Mouse (Mus musculus): ENCODE measurements around the gene Gm9844.
"Not testable (repeated sequence)": the region's sequence is repeated elsewhere in the genome, so short reads cannot be mapped to it uniquely, and the experiment has no call there.

The Gm9844 gene

DNA sequence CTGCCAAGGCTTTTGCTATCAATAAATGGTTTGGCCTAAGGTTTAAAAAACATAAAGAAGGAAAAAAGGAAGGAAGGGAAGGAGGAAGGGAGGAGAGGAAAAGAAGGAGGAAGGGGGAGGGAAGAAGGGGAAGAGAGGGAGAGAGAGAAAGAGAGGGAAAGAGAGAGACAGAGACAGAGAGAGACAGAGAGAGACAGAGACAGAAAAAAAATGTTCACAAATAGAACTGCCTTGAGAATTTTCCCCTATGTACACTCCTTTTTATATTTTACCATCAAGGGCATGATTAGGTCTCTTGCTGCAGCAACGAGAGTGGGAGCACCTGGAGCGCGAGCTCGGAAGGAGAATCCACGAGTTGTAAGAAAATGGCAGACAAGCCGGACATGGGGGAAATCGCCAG is at the start of gene Gm9844:
Gm9844 (plus strand) TSS at position 301 of the 400 bp plus-strand sequence.
- no peak for DNase-seq (ENCODE audit: low spot score in 2 of 2)

DNA sequence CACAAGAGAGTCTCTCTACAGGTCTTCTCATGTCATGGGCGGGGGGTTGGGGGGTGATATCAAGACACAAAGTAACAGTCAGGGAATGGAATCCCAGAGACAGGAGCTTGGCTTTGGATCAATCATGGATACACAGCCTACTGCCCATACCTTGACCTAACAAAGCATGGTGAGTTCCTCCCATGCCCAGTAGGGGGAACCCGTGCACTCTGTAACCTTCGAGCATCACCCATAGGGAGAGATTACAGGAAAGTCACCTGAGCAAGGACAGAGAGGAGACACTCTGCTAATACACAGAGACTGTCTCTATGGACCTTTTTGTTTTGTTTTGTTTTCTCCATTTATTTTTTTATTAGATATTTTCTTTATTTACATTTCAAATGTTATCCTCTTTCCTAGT is 44.5 kb upstream of the Gm9844 start:
- DNase-seq (ENCODE audit: low spot score in 2 of 2): peak; percentile 38 to 64

DNA sequence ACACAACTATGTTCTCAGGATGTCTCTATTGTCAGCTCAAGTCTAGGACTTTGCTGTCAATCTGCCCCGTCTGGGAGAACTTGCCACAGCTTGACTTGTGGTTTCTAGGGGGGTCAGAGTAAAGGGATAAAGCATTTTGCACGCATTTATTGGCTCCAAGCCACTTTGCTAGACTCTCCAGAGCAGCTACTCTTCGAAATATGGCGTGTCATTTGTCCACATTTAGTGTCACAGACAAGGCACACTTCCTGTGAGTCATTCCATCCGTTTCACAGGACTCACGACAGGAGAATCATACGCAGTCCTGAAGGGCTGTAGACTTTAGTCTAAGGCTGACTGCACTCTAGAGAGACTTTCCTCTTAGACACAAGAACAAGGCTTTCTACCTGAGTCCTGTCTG is 37.6 kb upstream of the Gm9844 start:
- DNase-seq (ENCODE audit: low spot score in 2 of 2): no peak

DNA sequence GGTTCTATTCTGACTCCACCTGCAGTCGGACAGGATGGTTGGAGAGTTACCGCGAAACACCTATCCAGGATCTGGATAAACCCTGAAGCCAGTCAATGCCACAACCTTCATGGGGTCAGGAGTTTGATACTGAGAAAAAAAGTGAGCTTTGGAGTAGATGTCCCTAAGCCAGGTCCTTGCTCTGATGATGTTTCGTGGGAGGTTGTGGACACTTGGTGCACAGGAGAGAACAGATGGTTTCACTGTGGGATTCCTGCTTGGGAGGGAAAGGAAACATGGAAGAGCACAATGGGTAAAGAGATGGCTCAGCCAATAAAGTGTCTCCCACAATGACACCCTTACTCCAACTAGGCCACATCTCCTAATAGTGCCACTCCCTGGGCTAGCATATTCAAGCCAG is 34.8 kb upstream of the Gm9844 start:
- no peak for DNase-seq (ENCODE audit: low spot score in 2 of 2)

DNA sequence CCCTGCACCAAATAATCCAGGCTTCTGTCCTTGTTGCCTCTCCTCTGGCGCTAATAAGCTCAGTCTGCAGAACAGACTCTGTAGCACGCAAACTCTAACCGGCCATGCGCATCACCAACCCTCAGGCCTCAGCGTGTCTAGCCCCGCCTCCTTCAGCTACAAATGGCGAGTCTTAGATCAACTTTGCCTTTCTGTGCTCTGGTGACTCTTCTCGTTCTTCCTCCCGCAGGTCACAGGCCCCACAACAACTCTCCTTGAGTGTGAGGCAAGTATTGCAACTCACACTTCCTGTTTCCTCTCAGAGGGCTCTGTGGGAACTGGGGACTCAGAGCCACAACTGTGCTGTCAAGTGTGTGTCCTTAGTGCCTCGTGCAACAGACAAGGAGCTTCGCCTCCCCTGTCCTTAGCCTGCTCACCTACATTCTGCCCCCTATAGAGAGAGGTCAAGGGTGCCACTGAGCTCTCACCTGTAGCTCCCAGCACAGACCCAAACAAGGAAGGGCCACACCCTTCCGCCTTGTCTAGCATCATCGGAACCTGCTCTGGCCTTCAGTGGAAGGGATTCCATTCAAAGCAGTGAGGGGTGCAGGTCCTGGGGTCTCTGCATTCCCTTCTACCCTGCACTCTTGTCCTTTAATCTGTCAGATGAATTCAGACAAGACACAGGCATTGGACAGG is 23.1 kb upstream of the Gm9844 start:
- not testable (repeated sequence) for DNase-seq (ENCODE audit: low spot score in 2 of 2)

DNA sequence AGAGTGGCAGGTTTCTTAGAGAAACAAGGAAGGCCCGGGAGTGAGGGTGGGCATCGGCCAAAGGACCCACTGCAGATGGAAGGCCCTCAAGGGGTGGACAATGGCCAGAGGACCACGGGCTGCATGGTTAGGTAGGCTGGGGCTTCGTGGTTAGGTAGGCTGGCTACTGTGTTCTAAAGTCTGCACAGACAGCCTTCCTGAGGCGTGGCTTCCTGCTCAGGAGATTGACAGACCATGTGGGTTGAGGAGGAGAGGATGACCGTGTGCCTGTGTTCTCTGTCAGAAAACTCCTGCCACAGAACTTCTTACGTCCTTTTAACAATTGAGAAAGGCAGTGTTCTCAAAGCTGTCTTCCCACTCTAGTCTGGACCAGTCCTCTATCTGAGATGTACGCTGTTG is 22.6 kb upstream of the Gm9844 start:
- no peak for DNase-seq (ENCODE audit: low spot score in 2 of 2)

DNA sequence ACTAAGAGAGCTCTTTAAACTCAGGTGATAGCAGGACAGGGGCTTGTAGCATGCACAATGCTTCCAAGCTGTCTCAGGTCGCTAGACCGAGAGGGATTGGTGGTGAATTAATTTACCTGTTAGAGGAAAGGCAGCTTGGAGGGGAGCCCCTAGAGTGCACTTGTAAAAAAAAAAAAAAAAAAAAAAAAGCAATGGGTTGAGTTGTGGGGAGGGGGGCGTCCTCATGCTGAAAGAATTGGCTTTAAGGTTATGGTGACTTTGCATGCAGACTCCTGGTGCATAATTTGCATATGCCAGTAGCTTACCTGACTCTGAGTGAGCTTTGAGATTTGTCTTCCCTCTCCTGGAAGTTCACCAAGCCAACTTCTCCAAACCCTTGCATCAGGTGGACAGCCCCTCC is 21.7 kb upstream of the Gm9844 start:
- no peak for DNase-seq (ENCODE audit: low spot score in 2 of 2)

DNA sequence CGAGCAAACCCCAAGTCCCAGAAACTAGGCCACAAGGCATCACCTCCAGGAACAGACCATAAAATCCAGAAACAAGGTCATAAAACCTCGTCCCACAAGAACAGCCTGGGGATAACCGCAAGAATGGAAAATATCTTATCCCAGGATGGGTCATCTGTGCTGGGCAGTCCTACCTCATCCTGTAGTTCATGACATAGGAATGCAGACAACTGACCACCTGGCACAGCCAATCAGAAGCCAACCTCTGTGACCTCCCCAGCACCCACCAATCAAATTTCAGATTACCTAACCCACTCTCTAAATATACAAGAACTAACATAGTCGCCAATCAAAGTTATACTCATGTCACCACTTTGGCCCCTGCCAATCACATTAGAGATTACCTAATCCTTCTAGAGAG is 21.0 kb upstream of the Gm9844 start:
- no peak for DNase-seq (ENCODE audit: low spot score in 2 of 2)

DNA sequence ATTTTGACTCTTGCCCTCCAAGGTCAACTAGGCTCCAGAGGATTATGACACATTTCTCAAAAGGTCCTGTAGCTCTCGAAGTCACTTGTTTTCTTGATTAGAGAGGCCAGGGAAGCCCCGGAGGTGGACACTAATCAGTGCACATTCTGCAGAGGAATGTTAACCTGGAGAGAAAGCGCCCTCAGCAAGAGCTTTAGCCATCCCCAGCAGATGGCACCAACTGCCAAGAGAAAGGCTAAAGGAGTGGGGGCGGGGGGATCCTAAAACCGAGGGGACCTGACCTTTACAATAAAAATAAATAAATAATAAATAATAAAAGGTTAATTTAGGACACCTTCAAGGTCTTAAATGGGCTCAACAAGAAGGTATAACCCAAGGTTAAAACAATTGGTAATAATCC is 17.9 kb upstream of the Gm9844 start:
- no peak for DNase-seq (ENCODE audit: low spot score in 2 of 2)

DNA sequence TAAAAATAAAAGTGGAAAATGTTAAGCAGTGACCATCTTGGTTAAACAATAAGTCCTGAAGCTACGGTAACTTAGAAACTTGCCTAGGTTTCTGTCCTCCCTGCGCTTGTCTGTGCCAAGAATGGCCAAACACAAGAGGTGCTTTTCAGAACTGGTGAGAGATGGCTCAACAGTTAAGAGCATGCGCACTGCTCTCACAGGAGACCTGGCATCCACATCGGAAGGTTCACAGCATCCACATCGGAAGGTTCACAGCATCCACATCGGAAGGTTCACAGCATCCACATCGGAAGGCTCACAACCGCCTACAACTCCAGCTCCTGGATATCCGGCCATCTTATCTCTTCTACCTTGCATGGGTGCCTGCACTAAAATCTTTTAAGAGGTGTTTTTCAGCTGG is 16.8 kb upstream of the Gm9844 start:
- DNase-seq (ENCODE audit: low spot score in 2 of 2): no peak

DNA sequence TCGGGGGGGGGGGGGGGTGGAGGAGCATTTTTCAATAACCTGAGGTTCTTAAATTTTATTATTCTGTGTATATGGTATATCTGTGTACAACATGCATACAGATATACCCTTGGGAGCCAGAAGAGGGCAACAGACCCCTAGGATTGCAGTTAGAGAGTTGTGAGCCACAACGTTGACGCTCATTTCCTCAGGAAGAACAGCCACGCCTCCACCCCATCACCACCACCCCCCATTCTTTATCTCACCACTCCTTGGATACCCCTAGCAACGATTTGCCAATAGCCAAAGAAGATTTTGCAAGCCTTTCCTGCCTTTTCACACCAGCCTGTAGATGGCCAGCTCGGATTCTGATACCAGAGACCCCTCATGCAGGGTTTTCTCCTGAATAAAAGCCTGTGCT is 16.3 kb upstream of the Gm9844 start:
- DNase-seq (ENCODE audit: low spot score in 2 of 2): no peak

DNA sequence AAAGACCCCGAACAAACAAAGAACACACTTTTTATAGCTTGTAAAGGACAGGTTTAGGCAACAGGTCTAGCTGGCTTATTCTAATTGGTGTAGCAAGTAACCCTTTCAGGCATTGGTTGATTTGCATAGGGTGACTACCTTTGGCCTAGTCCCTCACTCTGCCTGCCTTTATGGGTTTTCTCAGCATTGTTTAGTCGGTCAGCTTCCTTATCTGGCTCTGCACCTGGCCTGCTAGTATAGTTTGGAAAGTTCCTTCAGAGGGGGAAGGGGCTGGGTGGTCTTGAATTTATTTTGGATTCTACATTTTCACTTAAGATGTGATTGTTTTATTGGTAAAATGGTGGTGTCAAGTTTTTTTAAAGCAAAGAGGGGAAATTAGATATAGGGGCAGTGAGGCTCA is 15.4 kb upstream of the Gm9844 start:
- not testable (repeated sequence) for DNase-seq (ENCODE audit: low spot score in 2 of 2)

DNA sequence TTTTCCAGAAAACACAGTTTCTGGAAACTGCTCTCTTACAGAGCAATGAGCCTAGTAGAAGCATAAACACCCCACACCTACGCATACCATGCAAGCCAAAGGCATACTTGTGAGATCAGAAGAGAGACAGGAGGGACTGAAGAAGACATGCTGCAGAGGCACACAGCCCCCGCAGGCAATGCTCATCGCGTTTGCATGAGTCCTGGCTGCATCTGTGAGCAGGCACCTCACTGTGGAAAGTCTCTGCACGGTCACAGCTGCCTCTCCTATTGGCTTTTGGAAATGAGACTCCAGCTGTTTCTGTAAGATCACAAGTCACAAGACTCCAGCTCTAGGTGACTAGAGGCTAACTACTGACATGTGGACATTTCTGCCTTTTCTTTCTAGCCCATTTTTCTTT is 11.9 kb upstream of the Gm9844 start:
- DNase-seq (ENCODE audit: low spot score in 2 of 2): peak; percentile 14 to 46

DNA sequence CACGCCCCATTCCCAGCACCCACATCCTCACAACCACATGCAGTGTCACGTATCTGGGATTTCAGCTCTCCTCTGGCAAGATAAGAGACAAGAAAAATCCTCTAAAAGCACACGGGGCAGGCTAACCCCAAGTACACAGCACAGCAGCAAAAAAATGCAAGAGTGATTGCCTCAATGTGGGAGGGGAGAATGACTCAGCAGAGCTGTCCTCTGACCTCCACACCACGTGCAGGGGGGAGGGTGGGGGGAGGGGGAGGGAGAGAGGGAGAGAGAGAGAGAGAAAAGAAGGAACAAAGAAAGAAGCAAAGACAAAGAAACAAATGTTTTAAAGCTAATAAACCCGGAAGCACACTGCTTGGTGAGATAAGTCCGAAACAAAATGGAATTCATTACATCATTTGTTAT is 11.1 kb upstream of the Gm9844 start:
- no peak for DNase-seq (ENCODE audit: low spot score in 2 of 2)

DNA sequence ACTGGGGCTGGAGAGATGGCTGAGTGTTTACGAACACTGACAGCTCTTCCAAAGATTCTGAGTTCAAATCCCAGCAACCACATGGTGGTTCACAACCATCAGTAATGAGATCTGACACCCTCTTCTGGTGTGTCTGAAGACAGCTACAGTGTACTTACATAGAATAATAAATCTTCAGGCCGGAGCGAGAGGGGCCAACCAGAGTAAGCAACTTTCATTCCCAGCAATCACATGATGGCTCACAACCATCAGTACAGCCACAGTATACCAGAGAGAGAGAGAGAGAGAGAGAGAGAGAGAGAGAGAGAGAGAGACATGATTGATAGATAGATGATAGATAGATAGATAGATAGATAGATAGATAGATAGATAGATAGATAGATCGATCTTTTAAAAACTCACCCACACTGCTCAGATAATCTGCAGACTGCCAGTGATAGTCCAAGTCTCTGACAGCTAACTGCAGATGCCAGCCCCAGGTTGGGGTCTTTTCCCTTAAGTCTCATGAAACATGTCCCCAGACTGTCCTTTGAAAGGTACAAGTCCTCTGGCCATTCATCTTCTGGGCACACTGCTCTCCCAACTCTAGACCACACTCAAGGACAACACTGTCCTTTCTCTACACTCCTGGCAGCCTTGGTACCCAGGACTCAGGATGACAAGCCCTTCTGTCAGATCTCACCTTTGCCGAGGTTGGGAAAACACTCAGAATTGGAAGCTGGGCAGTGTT is 10.3 kb upstream of the Gm9844 start:
- no peak for DNase-seq (ENCODE audit: low spot score in 2 of 2)

DNA sequence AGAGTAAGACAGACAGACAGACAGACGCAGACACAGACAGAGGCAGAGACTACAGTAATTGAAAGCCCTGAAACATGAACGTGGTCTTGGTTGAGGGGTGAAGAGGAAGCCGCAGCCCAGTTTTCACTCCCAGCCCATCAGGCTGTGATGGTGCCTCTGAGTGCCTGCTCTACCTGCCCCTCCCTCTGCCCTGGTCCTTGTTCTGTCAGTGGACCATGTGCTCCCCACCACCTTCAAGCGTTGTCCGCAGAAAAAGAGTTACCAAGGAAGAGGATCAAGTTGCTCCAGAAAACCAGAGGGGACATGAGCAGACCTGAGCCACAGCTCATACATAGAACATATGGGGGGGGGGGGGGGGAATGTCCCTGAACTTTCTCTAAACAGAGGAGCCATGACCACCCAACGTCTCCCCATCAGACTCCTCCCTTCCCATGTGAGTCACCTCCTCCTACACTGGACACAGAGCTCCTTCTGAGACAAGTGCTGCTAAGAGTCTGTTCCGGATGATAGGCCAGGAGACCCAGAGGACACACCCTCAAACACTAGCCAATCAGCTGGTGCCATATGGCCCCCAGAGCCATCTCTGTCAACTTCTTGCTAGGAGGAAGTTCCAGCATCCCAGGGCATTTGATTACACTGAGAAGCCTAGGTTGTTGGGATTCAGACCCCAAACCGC is 9.3 kb upstream of the Gm9844 start:
- DNase-seq (ENCODE audit: low spot score in 2 of 2): no peak

DNA sequence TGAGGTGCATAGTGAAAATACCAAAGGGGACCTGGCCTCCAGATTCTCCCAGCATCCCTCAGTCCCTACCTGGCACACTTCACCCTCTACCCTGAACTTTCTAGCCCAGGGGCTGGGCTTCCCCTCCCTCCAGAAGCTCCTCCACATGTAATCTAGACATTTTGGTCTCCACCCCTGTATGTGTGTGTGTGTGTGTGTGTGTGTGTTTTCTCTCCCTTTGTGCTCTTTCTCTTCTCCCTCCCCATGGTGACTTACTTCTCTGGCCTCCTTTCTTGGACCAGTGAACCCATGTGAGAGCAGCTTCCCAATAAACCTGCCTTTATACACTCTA is 8.8 kb upstream of the Gm9844 start:
- DNase-seq (ENCODE audit: low spot score in 2 of 2): no peak

DNA sequence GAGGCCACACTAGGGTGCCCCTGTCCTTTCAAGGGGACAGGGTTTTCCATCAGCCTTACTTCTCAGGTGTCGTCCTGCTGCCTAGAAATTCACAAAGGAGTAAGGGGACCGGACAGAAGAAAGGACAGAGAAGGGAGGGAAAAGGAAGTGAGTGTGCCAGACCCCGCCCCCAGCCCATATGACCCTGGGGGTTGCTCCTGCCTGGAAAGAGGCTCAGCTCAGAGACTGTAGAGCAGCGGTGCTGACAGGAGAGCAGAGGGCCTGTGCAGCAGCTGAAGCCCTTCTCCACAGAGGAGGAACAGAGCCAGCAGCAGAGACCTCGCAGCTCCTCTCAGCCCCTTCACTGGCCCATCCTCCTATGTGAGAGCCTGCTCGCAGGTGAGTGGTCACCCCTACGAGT is 8.3 kb upstream of the Gm9844 start:
- DNase-seq (ENCODE audit: low spot score in 2 of 2): no peak

DNA sequence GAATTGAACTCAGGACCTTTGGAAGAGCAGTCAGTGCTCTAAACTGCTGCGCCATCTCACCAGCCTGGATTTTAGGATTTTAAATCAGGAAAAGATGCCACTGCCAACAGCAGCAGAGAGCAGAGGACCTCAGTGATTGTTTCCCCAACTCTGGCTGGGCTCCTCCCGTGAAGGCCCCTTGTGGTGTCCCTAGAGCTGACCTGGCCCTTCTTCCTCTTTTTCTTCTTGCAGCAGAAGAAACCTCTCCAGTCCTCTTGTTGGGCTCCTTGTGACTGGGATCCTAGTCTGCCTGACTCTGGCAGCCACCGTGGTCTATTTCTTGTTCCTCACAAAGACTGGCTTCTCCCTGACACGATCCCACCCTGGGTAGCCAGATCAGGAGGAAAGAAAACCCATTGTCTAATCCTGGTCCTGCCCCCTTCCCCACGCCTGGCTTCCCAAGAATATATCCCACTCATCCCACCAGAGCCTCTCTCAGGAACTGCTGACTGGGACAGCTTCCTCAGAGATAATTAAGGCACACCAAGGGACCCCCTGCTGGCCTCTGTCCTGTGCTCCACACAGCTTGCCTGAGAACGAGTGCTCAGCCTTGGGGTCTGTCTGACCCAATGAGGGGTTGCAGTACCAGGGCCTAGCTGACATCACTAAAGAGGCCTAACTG is 5.4 kb upstream of the Gm9844 start:
- DNase-seq (ENCODE audit: low spot score in 2 of 2): no peak

DNA sequence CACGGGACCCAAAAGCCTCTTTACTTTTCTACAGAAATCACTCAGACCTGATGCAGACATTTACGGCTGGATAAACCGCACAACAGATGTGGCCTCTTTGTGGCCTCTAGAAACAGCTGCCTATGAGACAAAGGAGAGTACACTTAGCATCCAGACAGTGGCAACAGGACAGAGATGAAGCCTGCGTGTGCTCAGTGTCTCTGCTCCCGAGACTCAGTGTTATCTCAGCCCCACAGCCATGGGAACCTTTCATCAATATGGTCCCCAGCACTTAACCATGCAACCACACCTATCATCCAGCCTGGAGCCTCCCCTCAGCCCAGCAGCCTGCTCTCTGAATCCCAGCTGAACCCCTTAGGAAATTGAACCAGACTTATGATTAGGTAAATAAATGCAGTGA is 2.8 kb upstream of the Gm9844 start:
- no peak for DNase-seq (ENCODE audit: low spot score in 2 of 2)

DNA sequence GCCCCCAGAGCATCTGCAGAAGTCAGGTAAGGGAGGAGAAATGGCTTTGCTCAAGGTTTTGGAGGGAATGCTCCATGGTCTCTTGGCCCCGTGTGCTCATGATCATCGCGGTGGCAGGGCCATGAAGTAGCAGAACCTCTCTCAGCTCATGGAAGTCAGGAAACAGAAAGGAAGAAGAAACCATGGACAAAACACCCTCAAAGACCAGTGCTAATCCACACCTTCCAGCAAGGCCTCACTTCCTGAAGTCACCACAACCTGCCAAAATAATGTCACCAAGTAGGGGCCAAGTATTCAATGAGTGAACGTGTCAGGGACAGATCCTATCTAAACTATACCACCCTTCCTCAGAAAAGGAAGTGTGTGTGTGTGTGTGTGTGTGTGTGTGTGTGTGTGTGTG is 840 bp downstream of the Gm9844 start:
- no peak for DNase-seq (ENCODE audit: low spot score in 2 of 2)

DNA sequence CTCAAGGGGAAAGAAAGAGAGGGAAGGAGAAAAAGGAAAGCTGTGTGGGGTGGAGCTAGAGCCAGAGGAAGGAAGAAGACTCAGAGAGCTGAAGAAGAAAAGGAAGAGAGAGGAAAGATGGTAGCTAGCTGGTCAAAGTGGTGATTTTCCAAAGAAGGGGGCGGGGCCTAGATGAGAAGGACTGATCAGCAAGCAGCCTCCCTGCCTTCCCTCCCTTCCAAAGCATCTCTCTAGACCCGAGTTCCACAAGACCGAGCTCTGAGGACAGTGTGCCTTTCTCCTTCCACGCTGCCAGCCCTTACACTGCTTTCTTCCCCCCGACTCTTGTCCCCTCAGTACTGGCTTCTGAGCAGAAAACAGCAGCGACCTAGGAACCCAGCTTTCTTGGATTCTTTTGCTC is 2.1 kb downstream of the Gm9844 start:
- DNase-seq (ENCODE audit: low spot score in 2 of 2): no peak

DNA sequence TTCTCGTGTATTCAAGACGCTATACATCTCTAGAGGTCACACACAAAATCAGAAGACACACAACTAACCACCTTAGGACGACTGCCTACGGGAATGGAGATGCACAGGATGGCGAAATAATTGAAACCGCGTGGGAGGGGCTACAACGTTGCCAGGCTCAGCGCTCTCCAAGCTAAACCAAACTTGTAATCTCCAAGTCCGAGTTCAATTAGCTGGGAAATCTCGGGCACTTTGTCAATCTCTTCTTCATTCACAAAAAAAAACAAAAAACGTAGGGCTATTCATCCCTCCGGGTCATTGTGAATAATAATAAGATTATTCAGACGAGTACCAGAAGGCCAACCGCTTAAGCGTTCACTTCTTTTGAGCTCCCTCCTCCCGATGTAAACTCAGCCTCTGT is 7.1 kb downstream of the Gm9844 start:
- DNase-seq (ENCODE audit: low spot score in 2 of 2): no peak

Data from frontal cortex, postnatal 14 days (tissue).